Mouse (Mus musculus) spleen, adult 2 months (tissue): ENCODE measurements around the gene Myf6. TPM values are rescaled to one million over a fixed set of nuclear protein-coding genes. Genes with fewer than 3 reads are reported as not detected.

Experiments used
- DNase-seq, 2 experiments: peaks; one replicate each; pipeline versions ENCODE4 v3.0.0 to v3.0.0-alpha.2; 2012 to 2021; ENCODE audit warnings: low spot score in 2 of 2, low read depth in 1 of 2
- H3K27ac ChIP-seq: fragments of 200-500 bp; 2 replicates; pipeline ENCODE4 v1.5.1; 2012; ENCODE audit warnings: low read length, inconsistent platforms; ENCODE audit not compliant: insufficient read depth
- H3K27me3 ChIP-seq: fragments of 200-500 bp; 2 replicates; pipeline ENCODE4 v1.6.1; 2012; ENCODE audit warnings: mild to moderate bottlenecking, moderate library complexity, low read length, inconsistent platforms; ENCODE audit not compliant: control insufficient read depth, insufficient read depth
- H3K36me3 ChIP-seq: fragments of 200-500 bp; 2 replicates; pipeline ENCODE4 v1.6.1; 2012; ENCODE audit warnings: mild to moderate bottlenecking, low read length, inconsistent platforms; ENCODE audit not compliant: control insufficient read depth, insufficient read depth
- H3K4me1 ChIP-seq: fragments of 200-500 bp; 2 replicates; pipeline ENCODE4 v1.6.1; 2011; ENCODE audit warnings: inconsistent platforms; ENCODE audit not compliant: control insufficient read depth, insufficient read depth, insufficient read length
- H3K4me3 ChIP-seq: fragments of 200-500 bp; 2 replicates; pipeline ENCODE4 v1.5.1; 2011; ENCODE audit warnings: mild to moderate bottlenecking, inconsistent platforms; ENCODE audit not compliant: insufficient read depth, insufficient read length; ENCODE audit errors: extremely low read depth
- CTCF ChIP-seq: fragments of 200-500 bp; IDR thresholded peaks from 2 replicates; pipeline ENCODE4 v1.5.1; 2011; ENCODE audit warnings: mild to moderate bottlenecking, inconsistent platforms; ENCODE audit not compliant: insufficient read depth, insufficient read length, insufficient replicate concordance; ENCODE audit errors: extremely low read depth
- POLR2A ChIP-seq: fragments of 200-500 bp; IDR thresholded peaks from 2 replicates; pipeline ENCODE4 v1.6.1; 2011; ENCODE audit warnings: low read depth, low read length, inconsistent platforms
- WGBS: fragments of 180-500 bp; shearing (Covaris S2); methylation state at CpG from one replicate; pipeline ENCODE4 v1.1.7; 2018; 5-methylcytosine and 5-hydroxymethylcytosine counted together
- polyA plus RNA-seq: library from polyadenylated mRNA; depleted of rRNA; stranded (reverse); fragments of >200 nt; gene quantifications from 2 replicates; pipeline ENCODE4 v1.2.3, GENCODE M21; 2012; rRNA removed

Gene Myf6
- polyA plus RNA-seq, 1 experiment, result not detected

DNA sequence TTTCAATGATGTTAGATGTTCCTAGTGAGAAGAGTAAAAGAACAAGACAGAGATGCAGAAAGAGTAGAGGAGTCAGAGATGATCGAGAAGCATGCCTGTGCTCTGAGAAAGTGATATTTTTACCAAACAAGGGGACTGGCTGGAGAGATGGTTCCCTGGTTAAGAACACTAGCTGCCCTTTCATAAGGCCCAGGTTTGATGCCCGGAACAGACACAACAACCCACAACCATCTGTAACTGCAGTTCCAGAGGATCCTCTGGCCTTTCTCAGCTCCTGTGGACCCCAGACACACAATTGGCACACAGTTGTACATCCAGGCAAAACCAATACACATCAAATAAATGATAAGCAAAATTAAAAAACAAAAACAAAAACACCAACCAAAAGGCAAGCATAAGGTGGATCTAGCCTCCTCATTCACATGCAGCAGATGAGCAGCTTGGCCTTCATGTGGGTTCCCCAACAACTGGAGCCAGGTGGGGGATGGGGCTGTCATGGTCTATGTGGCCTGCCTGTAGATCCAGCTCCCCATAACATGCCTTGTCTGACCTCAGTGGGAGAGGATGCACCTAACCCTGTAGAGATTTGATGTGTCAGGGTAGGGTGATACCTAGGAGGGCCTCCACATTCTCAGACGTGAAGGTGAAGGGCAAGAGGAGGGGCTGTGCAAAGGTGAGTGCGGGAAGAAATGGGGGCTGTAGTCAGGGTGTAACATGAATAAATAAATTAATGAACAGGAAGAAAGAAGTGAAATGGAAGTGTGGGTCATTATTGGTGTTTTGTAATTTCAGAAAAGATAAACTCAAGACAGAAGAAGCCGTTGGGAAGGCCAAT lies 44.8 kb downstream of the Myf6 start:
- Histone ChIP-seq H3K36me3 (no peaks in the 10 kb centered on the region), H3K27ac (no peak overlapping the region), H3K27me3 (no peaks in the 10 kb centered on the region), H3K4me3 (no peak overlapping the region), H3K4me1 (no peaks in the 10 kb centered on the region)
- WGBS, result 89% methylated on average over 5 of the region's 5 CpGs
- DNase-seq, result no peak
- TF ChIP-seq CTCF (no peak), POLR2A (no peak)

Other genes with a start within 250 kb of the Myf6 start
- not detected in 2 replicates for gene Lin7a, start 223.1 kb downstream of the Myf6 start, polyA plus RNA-seq
- not detected in 2 replicates for gene Myf5, start 8.6 kb downstream of the Myf6 start, polyA plus RNA-seq
- 0.01 TPM in 1 of 2 replicates, not detected in the other for gene Ptprq, start 225.3 kb upstream of the Myf6 start, polyA plus RNA-seq